Mouse (Mus musculus) regulatory T cell (primary cell): ENCODE data around the gene Neurl4.

Source experiments
- in situ Hi-C: fragments of 300-600 bp; cut with MboI, MseI; formaldehyde crosslinking; loops from one replicate; pipeline ENCODE4 v1.15.1; 2025; ENCODE audit warnings: high pct_unique_total_duplicates

Neurl4 gene

DNA sequence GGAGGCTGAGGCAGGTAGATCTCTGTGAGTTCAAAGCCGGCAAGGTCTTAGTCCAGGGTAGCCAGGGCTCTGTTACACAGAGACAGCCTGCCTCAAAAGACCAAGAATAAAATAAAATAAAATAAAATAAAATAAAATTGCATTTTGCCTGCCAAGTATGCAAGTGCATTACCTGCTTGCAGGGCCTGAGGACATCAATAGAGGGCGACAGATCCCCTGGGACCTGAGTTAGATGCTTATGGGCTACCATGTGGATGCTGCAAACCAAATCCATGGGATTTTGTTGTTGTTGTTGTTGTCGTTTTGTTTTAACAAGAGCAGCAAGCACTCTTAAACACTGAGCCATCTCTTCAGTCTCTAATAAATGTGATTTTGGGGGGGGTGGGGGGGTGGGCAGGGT is 31.4 kb downstream of the Neurl4 start:
- in situ Hi-C loops = no loop called here

DNA sequence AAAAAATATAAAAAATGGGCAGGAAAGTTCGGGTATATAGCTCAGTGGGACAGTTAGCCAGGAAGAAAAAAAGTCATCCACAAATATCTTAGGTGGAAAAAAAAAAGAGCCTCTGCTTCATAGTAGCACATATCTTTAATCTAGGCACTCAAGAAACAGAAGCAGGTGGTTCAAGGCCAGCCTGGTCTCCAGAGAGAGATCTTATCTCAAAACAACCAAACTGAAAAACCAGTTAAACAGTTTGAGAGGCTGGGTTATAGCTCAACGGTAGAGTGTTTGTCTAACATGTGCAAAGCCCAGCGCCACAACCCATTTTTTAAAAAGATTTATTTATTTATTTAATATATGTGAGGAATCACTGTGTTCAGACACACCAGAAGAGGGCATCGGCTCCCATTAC is 32.2 kb downstream of the Neurl4 start:
- in situ Hi-C loops = no loop called here

DNA sequence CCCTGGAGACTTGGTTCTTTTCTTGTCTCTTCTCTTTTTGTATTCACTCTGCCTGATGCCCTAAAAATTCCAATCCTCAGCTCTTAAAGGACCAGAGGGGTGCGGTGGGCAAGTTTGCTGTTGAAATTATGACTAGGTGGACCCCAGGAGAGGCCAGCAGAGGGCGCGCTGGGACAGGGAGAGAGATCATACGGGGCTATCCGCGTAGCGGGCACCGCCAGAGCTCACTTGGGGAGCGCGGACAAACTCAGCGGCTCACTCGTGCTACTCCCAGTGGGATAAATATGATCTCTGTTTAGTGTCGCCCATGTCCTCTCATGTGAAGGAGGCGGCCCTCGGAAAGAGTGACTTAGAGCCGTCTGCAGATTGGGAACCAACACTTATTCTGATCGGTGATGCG is 33.3 kb downstream of the Neurl4 start:
- in situ Hi-C loops = no loop called here

DNA sequence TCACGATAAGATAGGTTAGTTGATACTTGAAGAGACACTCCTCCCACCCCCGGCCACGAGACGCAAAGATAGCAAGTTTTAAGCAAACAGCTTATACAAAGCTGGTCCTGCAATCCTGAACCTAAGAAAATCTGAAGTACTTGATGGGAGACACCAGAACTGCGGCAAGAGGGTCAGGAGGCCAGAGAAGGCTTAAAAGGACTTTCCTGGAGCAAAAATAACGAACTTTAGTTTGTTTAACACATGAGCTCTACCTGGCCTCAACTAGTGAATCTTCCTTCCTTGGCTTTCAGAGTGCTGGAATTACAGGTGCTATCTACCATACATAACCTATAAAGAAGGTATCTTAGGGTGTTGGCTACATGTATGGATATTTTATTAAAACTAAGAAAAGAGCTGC is 33.8 kb downstream of the Neurl4 start:
- in situ Hi-C loops = no loop called here

DNA sequence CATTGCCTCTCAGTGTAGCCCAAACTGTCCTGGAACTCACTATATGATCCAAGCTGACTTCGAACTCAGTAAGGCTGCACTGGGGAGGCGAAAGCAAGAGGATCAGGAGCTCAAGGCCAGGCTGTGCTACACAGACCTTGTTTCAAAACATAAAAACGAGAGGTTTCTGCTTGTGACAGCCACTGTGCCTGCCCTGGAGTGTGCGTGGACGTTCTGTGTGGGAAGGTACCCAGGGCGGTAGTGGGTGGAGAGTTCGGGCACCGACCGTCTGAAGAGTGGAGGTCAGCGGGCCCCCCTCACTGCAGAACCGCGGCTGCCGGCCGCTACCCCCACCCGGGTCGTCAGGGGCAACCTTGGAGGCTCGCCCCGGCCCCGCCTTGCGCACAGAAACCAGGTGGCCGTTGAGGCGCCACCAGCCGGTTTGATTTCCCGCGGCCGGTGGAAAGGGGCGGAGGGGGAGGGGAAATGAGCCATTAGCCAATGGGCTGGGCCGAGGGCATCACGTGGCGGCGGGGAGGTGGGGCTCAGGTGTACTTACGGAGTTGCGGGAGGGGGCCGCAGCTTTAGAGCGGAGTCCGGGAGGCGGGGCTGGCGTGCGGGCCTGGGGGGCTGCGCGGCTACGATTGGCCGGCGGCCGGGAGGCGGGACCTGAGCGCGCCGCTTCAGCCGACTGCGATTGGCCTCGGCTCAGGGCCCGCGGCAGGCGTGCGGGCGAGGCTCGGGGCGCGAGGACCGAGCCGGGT is 34.4 kb downstream of the Neurl4 start, which contains the start of gene Ybx2:
Gene Ybx2 (plus strand): TSS at position 660 of the 743 bp plus-strand sequence.
- in situ Hi-C loops = no loop called here

DNA sequence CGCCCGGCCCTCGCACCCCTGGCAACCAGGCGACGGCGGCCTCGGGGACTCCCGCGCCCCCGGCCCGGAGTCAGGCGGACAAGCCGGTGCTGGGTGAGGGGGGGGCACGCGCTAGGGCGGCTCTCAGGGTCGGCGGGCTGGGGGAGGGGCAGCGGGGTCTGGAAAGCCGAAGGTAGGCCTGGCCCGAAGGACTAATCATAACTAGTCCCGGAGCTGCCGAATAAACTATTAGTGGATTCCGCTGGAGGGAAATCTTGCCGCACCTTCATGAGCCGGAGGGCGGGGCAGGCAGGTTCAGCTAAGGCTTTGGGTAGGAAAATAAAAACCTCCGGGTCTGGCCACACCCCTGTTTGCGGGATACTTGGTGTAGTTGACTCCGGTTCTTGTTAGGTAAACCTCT is 35.3 kb downstream of the Neurl4 start:
- in situ Hi-C loops = no loop called here

DNA sequence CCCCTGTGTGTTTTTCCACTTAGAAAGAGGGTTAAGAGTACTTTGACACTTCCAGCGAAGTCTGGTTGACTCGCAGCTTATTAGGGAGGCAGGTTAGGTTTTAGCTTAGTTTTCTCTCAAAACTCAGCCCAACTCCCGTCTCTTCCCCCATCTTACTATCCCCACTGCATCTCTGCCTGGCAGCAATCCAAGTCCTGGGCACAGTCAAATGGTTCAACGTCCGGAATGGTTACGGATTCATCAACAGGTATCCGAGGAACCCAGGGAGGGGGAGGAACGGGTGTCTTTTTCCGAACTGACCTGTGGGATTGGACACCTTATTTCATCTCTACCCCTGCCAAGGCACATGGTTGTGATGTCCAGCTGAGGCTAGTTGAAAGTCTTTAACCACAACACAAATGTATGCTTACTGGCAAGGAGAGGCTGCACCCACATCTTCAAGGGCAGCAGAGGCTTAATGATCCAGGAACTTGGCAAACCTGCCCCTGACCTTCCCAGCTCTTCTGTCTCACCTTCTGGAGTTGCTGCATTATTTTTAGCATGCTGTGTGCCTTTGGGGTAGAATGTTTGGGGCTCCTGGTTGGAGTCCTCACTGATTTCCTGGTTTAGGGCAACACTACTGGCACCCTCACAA is 36.0 kb downstream of the Neurl4 start:
- in situ Hi-C loops = no loop called here

DNA sequence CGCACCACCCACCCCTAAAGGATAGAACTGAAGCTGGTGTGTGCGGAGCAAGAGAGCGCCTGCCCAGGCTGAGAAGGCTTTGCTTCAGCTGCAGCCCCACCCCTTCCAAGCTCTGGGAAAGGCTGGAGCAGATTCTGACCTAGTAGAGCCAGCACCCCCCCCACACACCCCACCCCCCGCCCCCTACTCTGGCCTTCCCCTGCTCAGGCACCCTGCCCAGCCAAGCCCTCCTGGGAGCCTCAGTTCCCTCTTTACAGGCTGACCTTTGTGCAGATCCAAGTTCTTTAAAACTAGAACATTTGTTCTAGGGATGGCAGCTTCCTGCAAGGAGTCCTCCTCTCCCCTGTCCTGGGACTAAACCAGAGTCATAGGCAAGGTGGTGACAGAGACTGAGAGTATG is 36.5 kb downstream of the Neurl4 start:
- in situ Hi-C loops = no loop called here

DNA sequence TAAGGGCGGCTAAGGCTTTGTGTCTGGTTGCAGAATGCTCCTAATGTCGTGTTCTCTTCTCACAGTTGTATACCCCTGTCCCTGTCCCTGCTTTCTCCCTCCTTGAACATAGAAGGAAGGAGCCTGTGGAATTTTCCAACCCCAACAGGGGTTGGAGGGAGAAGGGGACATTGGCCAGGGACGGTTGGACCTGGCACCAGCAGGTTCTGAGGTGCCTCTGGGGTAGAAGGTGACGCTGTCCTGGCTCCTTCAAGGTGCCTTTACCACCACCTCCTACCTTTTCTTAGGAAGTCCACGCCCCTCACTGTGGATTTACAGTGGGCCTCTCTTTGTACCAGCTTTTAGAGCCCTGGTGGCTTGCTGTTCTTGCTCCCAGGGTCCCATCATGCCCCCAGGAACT is 37.0 kb downstream of the Neurl4 start:
- in situ Hi-C loops = no loop called here

DNA sequence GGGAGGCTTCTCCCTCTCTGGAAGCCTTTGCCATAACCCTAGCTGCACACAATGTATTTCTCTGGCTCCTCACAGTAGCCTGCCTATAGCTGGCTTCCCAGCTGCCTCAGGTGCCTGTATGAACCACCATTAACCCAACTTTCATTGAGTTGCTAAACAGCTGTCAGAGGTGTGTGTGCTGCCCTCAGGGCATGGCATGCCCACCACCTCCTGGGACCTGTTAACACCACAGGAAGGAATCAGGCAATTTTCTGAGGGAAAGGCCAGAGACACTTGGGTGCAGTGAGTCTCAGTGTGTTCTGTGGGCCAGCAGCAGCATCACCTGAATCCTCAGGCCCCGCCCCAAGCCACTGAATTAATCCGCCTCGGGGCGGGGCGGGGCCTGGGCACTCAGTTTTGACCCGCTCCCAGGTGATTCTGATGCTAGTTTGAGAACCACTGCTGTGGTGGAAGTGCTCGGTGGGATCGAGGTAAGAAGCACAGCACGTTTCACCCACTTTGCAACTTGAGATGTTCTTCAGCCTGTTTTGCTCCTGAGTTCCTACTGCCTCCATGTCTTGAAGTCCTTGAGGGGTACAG is 37.6 kb downstream of the Neurl4 start:
- in situ Hi-C loops = no loop called here

DNA sequence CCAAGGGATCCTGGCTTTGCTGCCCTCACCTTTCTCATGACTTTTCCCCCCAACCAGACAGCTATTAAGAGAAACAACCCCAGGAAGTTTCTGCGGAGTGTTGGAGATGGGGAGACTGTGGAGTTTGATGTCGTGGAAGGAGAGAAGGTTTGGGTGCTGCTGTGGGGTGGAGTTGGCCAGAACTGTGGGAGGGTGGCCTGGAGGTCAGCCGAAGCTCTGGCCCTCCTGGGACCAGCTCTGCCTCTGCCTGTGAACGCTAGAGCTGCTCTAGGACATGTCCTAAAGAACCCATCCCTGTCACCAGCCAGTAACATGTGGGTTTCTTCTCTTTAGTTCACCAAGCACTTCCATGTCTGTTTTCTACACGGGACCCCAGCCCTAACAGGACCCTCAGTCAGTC is 38.3 kb downstream of the Neurl4 start:
- in situ Hi-C loops = no loop called here

DNA sequence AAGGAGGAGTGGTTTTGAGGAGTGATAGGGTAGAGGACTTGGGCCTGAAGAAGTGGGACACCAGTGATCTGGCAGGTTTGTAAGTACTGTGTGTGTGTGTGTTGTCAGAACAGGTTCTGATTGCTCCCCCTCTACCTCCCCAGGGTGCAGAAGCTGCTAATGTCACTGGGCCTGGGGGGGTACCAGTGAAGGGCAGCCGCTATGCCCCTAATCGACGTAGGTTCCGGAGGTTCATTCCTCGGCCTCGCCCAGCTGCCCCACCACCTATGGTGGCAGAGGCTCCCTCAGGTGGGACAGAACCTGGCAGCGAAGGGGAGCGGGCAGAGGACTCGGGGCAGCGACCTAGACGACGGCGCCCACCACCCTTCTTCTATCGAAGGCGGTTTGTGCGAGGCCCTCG is 38.9 kb downstream of the Neurl4 start:
- in situ Hi-C loops = no loop called here

DNA sequence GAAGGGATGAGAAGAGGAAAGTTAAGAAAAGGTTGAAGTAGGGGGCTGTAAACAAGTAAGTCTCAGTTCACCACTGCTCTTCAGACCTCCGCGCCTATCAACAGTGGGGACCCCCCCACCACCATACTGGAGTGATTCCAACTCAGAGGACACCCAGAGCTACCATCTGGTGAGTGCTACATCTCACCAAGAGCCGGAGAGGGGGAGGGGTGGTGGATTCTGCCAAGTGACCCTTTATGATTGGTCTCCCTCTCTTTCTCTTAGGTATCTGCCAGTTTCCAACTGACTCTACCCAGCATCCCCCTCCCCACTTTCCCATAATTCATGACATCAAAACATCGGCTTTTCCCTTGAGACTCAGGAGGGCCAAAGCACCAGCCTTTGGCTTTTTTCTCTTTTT is 40.1 kb downstream of the Neurl4 start:
- in situ Hi-C loops = no loop called here

DNA sequence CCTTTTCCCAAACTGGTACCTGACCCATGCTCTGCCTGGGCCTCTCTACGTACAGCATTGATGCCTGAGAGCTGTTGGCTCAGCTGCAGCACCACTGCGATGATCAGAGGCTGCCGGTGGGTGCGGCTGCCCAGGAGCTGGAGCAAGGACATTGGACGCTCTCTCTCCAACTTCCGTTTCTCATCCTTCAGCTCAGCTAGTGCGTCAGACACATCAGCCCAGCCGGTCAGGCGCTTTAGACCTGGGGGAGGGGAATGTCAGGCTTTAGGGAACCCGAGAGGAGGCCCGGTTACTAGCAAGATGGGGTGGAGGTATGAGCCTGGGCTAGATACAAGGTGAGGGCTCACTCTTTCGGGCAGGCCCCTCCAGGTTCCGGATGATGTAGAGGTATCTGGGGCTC is 44.3 kb downstream of the Neurl4 start:
- in situ Hi-C loops = no loop called here

DNA sequence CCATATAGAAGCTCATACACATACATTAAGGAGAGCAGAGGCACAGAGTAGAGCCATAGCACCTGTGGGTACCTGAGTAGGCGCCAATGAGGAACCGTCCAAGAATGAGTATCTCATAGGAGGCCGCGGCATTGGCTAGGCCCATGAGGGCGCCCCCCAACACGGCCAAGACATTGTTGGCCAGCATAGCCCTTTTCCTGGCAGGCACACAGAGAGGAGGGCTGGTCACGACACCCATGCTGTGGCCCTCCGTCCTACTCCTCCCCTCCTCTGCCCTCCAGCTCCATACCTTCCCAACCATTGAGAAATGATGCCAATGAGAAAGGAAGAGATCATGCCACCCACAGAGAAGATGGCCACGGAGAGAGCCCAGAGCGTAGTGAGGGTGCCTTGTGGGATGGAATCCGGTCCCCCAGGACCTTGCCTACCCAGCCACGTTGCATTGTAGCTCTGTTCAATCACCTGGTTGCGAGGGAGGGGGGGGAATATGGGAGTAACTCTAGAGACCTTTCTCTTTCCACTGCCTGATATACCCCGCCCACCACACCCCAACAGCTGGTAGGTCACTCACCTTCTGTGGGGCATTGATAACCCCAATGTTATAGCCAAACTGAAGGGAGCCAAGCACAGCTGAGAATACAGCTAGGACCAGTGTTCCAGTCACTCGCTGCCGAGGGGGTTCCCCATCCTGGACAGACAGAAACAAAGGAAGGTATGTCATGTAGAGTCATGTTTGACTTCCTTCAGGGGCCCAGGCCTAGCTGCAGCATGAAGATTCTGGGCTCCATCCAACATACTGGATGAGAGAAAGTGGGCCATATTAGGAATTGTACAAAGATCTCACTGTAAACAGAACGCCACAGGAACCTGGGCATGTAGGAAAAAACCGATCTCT is 45.4 kb downstream of the Neurl4 start:
- in situ Hi-C loops = no loop called here

DNA sequence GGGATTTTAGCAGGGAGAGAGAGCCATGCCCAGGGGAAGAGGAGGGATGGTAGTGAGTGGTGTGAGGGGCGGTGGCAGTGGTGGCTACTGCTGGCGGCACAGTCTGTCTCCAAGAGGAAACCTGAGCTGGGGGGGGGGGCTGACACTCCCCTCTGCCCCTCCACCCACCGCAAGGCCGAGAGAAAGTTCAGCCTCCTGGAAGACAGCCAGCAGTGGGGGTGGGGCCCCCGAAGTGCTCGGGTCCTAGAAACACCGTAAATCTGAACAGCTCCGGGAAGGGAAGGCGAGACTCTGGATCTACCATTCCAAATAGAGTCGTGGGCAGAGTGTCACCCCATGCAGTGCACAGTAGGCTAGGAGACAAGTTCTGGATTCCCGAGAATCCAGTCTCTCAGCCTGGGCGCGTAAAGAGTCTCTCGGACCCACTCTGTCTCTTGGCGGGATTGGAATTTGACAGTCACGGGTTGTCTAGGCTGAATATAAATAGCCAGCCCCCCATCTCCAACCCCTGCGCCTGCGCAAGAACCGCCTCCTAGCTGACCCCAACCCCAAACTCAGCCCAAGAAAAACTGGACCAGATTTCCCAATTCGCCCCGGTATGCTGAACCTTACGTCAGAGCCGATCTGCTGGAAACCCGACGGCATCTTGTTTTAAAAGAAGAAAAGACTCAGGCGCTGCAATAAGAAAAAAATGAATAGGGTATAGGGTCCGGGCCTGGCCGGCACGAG is 46.6 kb downstream of the Neurl4 start:
- in situ Hi-C loops = no loop called here

DNA sequence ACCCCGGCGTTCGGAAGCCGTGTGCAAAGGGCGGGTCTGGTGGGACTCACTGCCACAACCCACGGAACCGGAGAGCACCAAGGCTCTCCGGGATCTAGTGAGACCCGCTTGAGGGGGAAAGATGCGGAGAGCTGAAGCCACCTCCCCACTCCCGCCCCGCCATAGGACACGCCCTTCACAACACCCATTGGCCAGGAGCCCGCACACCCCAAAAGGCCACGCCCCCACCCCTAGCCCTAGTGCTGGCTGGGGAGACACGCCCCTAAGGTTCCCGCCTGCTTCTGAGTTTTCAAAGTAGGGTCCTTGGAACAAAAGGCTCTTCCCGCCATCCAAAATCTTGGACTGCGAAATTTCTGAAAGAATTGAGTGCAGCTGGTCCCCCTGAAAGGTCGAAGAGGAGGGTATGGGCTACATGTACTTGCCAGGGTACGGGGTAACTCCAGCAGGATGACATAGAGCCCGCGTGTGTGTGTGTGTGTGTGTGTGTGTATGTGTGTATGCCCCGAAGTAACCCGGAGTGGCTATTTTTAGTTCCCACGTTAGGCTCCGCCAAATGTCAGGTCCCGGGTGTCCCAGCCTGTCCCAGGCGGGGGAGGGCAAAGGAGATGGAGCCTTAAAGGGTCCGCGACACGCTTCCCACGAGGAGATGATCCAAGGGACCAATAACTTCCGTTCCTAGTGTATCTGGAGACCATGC is 47.3 kb downstream of the Neurl4 start, which contains the start of gene Slc2a4:
Gene Slc2a4 (minus strand): TSS at position 123 of the 697 bp plus-strand sequence.
- in situ Hi-C loops = no loop called here

DNA sequence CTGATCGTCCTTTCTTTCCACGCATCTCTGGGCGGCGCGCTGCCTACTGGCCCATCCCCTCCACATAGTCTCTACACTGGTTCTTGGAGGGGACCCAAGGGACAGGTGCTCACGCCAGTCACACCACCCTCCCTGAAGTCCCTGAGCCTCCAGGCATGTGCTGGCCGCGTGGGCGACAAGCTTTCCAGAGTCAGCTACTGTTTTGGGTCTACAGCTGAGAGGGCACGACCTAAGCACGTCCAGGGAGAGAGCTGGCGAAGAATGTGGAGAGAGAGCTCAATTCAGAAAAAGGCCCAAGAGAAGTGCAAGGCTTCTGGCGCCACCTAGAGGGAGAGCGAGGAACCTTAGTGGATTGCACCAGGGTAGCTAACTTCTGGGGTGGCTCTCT is 47.9 kb downstream of the Neurl4 start:
- in situ Hi-C loops = no loop called here

DNA sequence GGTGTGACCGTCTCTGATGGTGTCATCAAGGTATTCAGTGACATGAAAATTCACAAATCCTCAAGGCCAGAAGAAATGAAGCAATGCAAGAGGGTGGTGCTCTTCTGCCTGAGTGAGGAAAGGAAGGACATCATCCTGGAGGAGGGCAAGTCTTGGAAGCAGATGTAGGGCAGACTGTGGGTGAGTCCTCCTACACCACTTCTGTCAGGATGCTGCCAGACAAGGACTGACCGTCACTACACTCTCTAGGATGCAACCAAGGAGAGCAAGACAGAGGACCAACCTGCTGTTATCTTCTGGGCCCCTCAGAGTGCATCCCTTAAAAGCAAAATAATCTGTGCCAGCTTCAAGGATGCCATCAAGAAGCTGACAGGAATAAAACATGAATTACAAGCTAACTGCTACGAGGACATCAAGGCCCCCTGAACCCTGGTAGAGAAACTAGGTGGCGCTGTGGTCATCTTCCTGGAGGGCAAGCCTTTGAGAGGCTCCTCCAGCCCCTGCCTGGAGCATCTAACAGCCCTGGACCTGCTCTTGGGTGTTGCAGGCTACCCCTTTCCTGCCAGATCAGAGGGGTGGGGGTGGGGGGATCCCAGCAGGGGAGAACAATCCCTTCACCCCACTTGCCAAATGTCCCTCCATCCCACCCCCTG is 50.1 kb downstream of the Neurl4 start:
- in situ Hi-C loops = no loop called here

DNA sequence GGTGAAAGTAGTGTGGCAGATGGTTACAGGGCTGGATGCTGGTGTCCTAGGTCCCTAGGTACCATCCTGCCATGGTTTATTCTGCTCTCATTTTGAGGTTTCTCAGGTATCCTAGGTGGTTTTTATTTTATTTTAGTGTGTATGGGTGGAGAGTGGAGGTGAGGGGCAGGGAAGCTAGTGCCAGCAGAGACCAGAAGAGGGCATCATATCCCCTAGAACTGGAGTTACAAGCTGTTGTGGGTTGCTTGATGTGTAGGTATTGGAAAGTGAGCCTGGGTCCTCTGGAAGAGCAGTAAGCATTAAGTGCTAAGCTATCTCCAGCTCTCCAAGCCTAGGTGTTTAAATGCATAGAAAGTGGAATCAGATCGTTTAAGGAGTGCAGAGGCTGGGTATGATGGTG is 51.4 kb downstream of the Neurl4 start:
- in situ Hi-C loops = no loop called here
